Mouse (Mus musculus): ENCODE data around the gene Arhgef10l. TPM values are rescaled to one million over a fixed set of nuclear protein-coding genes. Genes with fewer than 3 reads are reported as not detected.

The Arhgef10l gene
- polyA plus RNA-seq, 1 experiment from 2014 or later = 11.9 TPM

- H3K36me3 ChIP-seq (ENCODE audit: inconsistent target) = no peaks in the 10 kb centered on the region
- no peaks in the 10 kb centered on the region for H3K79me2 ChIP-seq (ENCODE audit: inconsistent target)
- WGBS (ENCODE audit: missing documents) = 96% methylated on average over 8 of the region's 8 CpGs
- no peak overlapping the region for H3K4me3 ChIP-seq (ENCODE audit: inconsistent target)
- no peak overlapping the region for H3K27ac ChIP-seq
Measured at GRCm38 (mm10) chr4:140604541-140604940, 61.3 kb downstream of the Arhgef10l start.

GRCm38 (mm10) chr4:140602022-140602421 lies 63.8 kb downstream of the Arhgef10l start:
- 82% methylated on average over 4 of the region's 4 CpGs for WGBS (ENCODE audit: missing documents)
- Histone ChIP-seq H3K79me2 (ENCODE audit: inconsistent target) (no peaks in the 10 kb centered on the region), H3K4me3 (ENCODE audit: inconsistent target) (no peak overlapping the region), H3K27ac (no peak overlapping the region), H3K36me3 (ENCODE audit: inconsistent target) (no peaks in the 10 kb centered on the region)

- H3K4me3 ChIP-seq (ENCODE audit: inconsistent target) = no peak overlapping the region
- H3K79me2 ChIP-seq (ENCODE audit: inconsistent target) = no peaks in the 10 kb centered on the region
- WGBS (ENCODE audit: missing documents) = 88% methylated on average over 10 of the region's 11 CpGs
- no peak overlapping the region for H3K27ac ChIP-seq
- H3K36me3 ChIP-seq (ENCODE audit: inconsistent target) = no peaks in the 10 kb centered on the region
Measured at GRCm38 (mm10) chr4:140601153-140601552, 64.7 kb downstream of the Arhgef10l start.

- Histone ChIP-seq H3K4me3 (ENCODE audit: inconsistent target) (no peak overlapping the region), H3K36me3 (ENCODE audit: inconsistent target) (no peaks in the 10 kb centered on the region), H3K27ac (no peak overlapping the region), H3K79me2 (ENCODE audit: inconsistent target) (no peaks in the 10 kb centered on the region)
- WGBS (ENCODE audit: missing documents) = 63% methylated on average over 5 of the region's 5 CpGs
Measured at GRCm38 (mm10) chr4:140598846-140599245, 67.0 kb downstream of the Arhgef10l start.

- no peak overlapping the region for H3K4me3 ChIP-seq (ENCODE audit: inconsistent target)
- no peak overlapping the region for H3K27ac ChIP-seq
- WGBS (ENCODE audit: missing documents) = 85% methylated on average over 6 of the region's 6 CpGs
- H3K36me3 ChIP-seq (ENCODE audit: inconsistent target) = no peaks in the 10 kb centered on the region
- no peaks in the 10 kb centered on the region for H3K79me2 ChIP-seq (ENCODE audit: inconsistent target)
Measured at GRCm38 (mm10) chr4:140597928-140598327, 67.9 kb downstream of the Arhgef10l start.

- Histone ChIP-seq H3K27ac (no peak overlapping the region), H3K79me2 (ENCODE audit: inconsistent target) (no peaks in the 10 kb centered on the region), H3K4me3 (ENCODE audit: inconsistent target) (no peak overlapping the region), H3K36me3 (ENCODE audit: inconsistent target) (no peaks in the 10 kb centered on the region)
- WGBS (ENCODE audit: missing documents) = 93% methylated on average over 5 of the region's 5 CpGs
Measured at GRCm38 (mm10) chr4:140597378-140597777, 68.4 kb downstream of the Arhgef10l start.

GRCm38 (mm10) chr4:140593771-140594505 lies 71.9 kb downstream of the Arhgef10l start:
- WGBS (ENCODE audit: missing documents) = 96% methylated on average over 14 of the region's 14 CpGs
- Histone ChIP-seq H3K79me2 (ENCODE audit: inconsistent target) (no peaks in the 10 kb centered on the region), H3K36me3 (ENCODE audit: inconsistent target) (no peaks in the 10 kb centered on the region), H3K4me3 (ENCODE audit: inconsistent target) (no peak overlapping the region), H3K27ac (no peak overlapping the region)

GRCm38 (mm10) chr4:140592990-140593770 lies 72.6 kb downstream of the Arhgef10l start:
- Histone ChIP-seq H3K79me2 (ENCODE audit: inconsistent target) (no peaks in the 10 kb centered on the region), H3K36me3 (ENCODE audit: inconsistent target) (no peaks in the 10 kb centered on the region), H3K4me3 (ENCODE audit: inconsistent target) (no peak overlapping the region), H3K27ac (no peak overlapping the region)
- WGBS (ENCODE audit: missing documents) = 91% methylated on average over 16 of the region's 16 CpGs

GRCm38 (mm10) chr4:140592217-140592759 lies 73.5 kb downstream of the Arhgef10l start:
- no peaks in the 10 kb centered on the region for H3K79me2 ChIP-seq (ENCODE audit: inconsistent target)
- H3K4me3 ChIP-seq (ENCODE audit: inconsistent target) = no peak overlapping the region
- H3K27ac ChIP-seq = no peak overlapping the region
- WGBS (ENCODE audit: missing documents) = 29% methylated on average over 11 of the region's 11 CpGs
- H3K36me3 ChIP-seq (ENCODE audit: inconsistent target) = no peaks in the 10 kb centered on the region

- no peaks in the 10 kb centered on the region for H3K36me3 ChIP-seq (ENCODE audit: inconsistent target)
- H3K79me2 ChIP-seq (ENCODE audit: inconsistent target) = peaks cover 1% of the 10 kb centered on the region; the same call in 1 of the 2 replicates
- H3K27ac ChIP-seq = no peak overlapping the region
- 24% methylated on average over 5 of the region's 5 CpGs for WGBS (ENCODE audit: missing documents)
- H3K4me3 ChIP-seq (ENCODE audit: inconsistent target) = no peak overlapping the region
Measured at GRCm38 (mm10) chr4:140586478-140586877, 79.3 kb downstream of the Arhgef10l start.

- H3K79me2 ChIP-seq (ENCODE audit: inconsistent target) = peaks cover 23% of the 10 kb centered on the region
- no peak overlapping the region for H3K27ac ChIP-seq
- peaks cover under 1% of the 10 kb centered on the region; the same call in 1 of the 2 replicates for H3K36me3 ChIP-seq (ENCODE audit: inconsistent target)
- WGBS (ENCODE audit: missing documents) = 21% methylated on average over 5 of the region's 5 CpGs
- no peak overlapping the region for H3K4me3 ChIP-seq (ENCODE audit: inconsistent target)
Measured at GRCm38 (mm10) chr4:140584240-140584639, 81.6 kb downstream of the Arhgef10l start.

- peak overlapping the region; percentile 87 for H3K27ac ChIP-seq
- peaks cover 18% of the 10 kb centered on the region; the same call in 1 of the 2 replicates for H3K36me3 ChIP-seq (ENCODE audit: inconsistent target)
- H3K79me2 ChIP-seq (ENCODE audit: inconsistent target) = peaks cover 40% of the 10 kb centered on the region
- 48% methylated on average over 12 of the region's 15 CpGs for WGBS (ENCODE audit: missing documents)
- no peak overlapping the region for H3K4me3 ChIP-seq (ENCODE audit: inconsistent target)
Measured at GRCm38 (mm10) chr4:140582390-140583088, 83.3 kb downstream of the Arhgef10l start.

- WGBS (ENCODE audit: missing documents) = 55% methylated on average over 23 of the region's 23 CpGs
- Histone ChIP-seq H3K27ac (peak overlapping the region; percentile 87), H3K4me3 (ENCODE audit: inconsistent target) (peak overlapping the region; percentile 69), H3K36me3 (ENCODE audit: inconsistent target) (peaks cover 24% of the 10 kb centered on the region; the same call in 1 of the 2 replicates), H3K79me2 (ENCODE audit: inconsistent target) (peaks cover 47% of the 10 kb centered on the region)
Measured at GRCm38 (mm10) chr4:140581730-140582389, 84.0 kb downstream of the Arhgef10l start.

GRCm38 (mm10) chr4:140581341-140581729 lies 84.5 kb downstream of the Arhgef10l start:
- 10% methylated on average over 15 of the region's 16 CpGs for WGBS (ENCODE audit: missing documents)
- Histone ChIP-seq H3K36me3 (ENCODE audit: inconsistent target) (peaks cover 30% of the 10 kb centered on the region; the same call in 1 of the 2 replicates), H3K4me3 (ENCODE audit: inconsistent target) (peak overlapping the region; percentile 69), H3K79me2 (ENCODE audit: inconsistent target) (peaks cover 47% of the 10 kb centered on the region), H3K27ac (peak overlapping the region; percentile 87)

All from macrophage (primary cell).